Mouse (Mus musculus) thymus, adult 18-20 months (tissue): ENCODE data around the gene Gm17387.

Source experiments
- DNase-seq, 2 experiments: peaks; one replicate each; pipeline ENCODE4 v3.0.0; 2022; ENCODE audit warnings: mixed read lengths in 2 of 2

Gene Gm17387

DNA sequence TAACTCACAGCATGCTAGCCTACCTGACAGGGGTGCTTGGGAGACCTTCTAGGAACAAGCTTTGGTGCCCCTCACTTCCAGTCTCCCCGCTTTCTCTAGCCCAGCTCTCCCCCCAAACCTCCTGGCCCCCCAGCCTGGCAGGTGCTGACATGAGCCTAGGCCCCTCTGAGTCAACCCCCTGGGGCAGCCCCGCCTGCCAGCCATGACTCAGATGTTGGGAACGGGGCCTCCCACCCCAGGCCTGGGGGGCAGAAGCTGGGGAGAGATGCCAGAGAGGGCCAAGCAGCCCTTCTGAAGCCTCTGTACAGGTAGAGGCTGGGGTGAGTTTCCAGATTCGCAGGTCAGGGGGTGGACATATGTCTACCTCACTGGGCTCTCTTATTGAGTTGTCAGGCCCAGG, 49.9 kb downstream of the Gm17387 start:
- no peak for DNase-seq
